Mouse (Mus musculus): ENCODE results near the gene Sult6b2. TPM values are rescaled to one million over a fixed set of nuclear protein-coding genes. Genes with fewer than 3 reads are reported as not detected.

The Sult6b2 gene
- polyA plus RNA-seq (2015; fragmentation: Nextera tagmentation; extraction: Ambion mirVana) = 0.14 and 0.25 TPM in 2 replicates

- no peak within 1 kb of the TSS for H3K4me2 ChIP-seq
- no peak for ATAC-seq (ENCODE audit: low read depth)
Measured at GRCm38 (mm10) chr6:142804402-142804801, at the start of gene Sult6b2. TSS of gene Sult6b2 (minus strand) at chr6:142804502.

GRCm38 (mm10) chr6:142852419-142853377 lies 48.4 kb upstream of the Sult6b2 start:
- 79% methylated on average over 6 of the region's 6 CpGs for WGBS

More at GRCm38 (mm10) chr6:142804402-142804801, at the start of gene Sult6b2:
- Histone ChIP-seq H3K4me3 (no peak within 1 kb of the TSS), H3K27me3 (no peaks in the 10 kb centered on the region), H3K36me3 (no peaks in the 10 kb centered on the region), H3K9ac (no peak within 1 kb of the TSS), H3K9me3 (no peaks in the 10 kb centered on the region), H3K27ac (replicated peaks) (no peak within 1 kb of the TSS), H3K4me1 (replicated peaks) (peaks cover 7% of the 10 kb centered on the region)

GRCm38 (mm10) chr6:142850436-142850835 lies 46.1 kb upstream of the Sult6b2 start:
- 77% methylated on average over 8 of the region's 8 CpGs for WGBS
- ATAC-seq (ENCODE audit: low read depth) = no peak
- H3K4me3 ChIP-seq = no peak overlapping the region

More at GRCm38 (mm10) chr6:142852419-142853377, 48.4 kb upstream of the Sult6b2 start:
- Histone ChIP-seq H3K27me3 (no peaks in the 10 kb centered on the region), H3K27ac (replicated peaks) (0 out of 2 replicates have a peak overlapping the region, but pooled peaks have one; percentile 14), H3K36me3 (no peaks in the 10 kb centered on the region), H3K4me3 (no peak overlapping the region), H3K4me1 (replicated peaks) (peaks cover 23% of the 10 kb centered on the region), H3K4me2 (no peak overlapping the region), H3K9me3 (no peaks in the 10 kb centered on the region), H3K9ac (no peak overlapping the region)
- ATAC-seq (ENCODE audit: low read depth) = no peak

GRCm38 (mm10) chr6:142849326-142849725 lies 45.0 kb upstream of the Sult6b2 start:
- H3K9me3 ChIP-seq = no peaks in the 10 kb centered on the region
- 63% methylated on average over 5 of the region's 5 CpGs for WGBS
- no peak overlapping the region for H3K4me3 ChIP-seq
- no peak for ATAC-seq (ENCODE audit: low read depth)
- no peak overlapping the region for H3K4me2 ChIP-seq
- H3K36me3 ChIP-seq = peaks cover 9% of the 10 kb centered on the region; the same call in 1 of the 2 replicates
- 0 out of 2 replicates have a peak, but pooled peaks cover 4% of the 10 kb centered on the region for H3K4me1 ChIP-seq (replicated peaks)
- H3K27ac ChIP-seq (replicated peaks) = no peak overlapping the region
- H3K27me3 ChIP-seq = no peaks in the 10 kb centered on the region
- H3K9ac ChIP-seq = no peak overlapping the region

More at GRCm38 (mm10) chr6:142850436-142850835, 46.1 kb upstream of the Sult6b2 start:
- no peak overlapping the region for H3K9ac ChIP-seq
- 0 out of 2 replicates have a peak, but pooled peaks cover 4% of the 10 kb centered on the region for H3K4me1 ChIP-seq (replicated peaks)
- no peak overlapping the region for H3K27ac ChIP-seq (replicated peaks)
- no peak overlapping the region for H3K4me2 ChIP-seq
- H3K9me3 ChIP-seq = no peaks in the 10 kb centered on the region
- H3K36me3 ChIP-seq = 0 out of 2 replicates have a peak, but pooled peaks cover under 1% of the 10 kb centered on the region
- no peaks in the 10 kb centered on the region for H3K27me3 ChIP-seq

- ATAC-seq (ENCODE audit: low read depth) = no peak
- Histone ChIP-seq H3K9ac (no peak overlapping the region), H3K36me3 (peaks cover 9% of the 10 kb centered on the region; the same call in 1 of the 2 replicates), H3K4me3 (no peak overlapping the region), H3K27ac (replicated peaks) (no peak overlapping the region), H3K4me2 (no peak overlapping the region), H3K4me1 (replicated peaks) (0 out of 2 replicates have a peak, but pooled peaks cover 4% of the 10 kb centered on the region), H3K27me3 (no peaks in the 10 kb centered on the region), H3K9me3 (no peaks in the 10 kb centered on the region)
- WGBS = 81% methylated on average over 8 of the region's 8 CpGs
Measured at GRCm38 (mm10) chr6:142847914-142848674, 43.8 kb upstream of the Sult6b2 start.

- WGBS = 87% methylated on average over 4 of the region's 4 CpGs
- H3K4me2 ChIP-seq = no peak overlapping the region
- no peak for ATAC-seq (ENCODE audit: low read depth)
Measured at GRCm38 (mm10) chr6:142846855-142847254, 42.6 kb upstream of the Sult6b2 start.

GRCm38 (mm10) chr6:142845066-142845465 lies 40.8 kb upstream of the Sult6b2 start:
- Histone ChIP-seq H3K36me3 (peaks cover 9% of the 10 kb centered on the region; the same call in 1 of the 2 replicates), H3K4me1 (replicated peaks) (0 out of 2 replicates have a peak, but pooled peaks cover under 1% of the 10 kb centered on the region), H3K27ac (replicated peaks) (no peak overlapping the region), H3K27me3 (no peaks in the 10 kb centered on the region), H3K4me2 (no peak overlapping the region), H3K9me3 (no peaks in the 10 kb centered on the region), H3K9ac (no peak overlapping the region), H3K4me3 (no peak overlapping the region)
- ATAC-seq (ENCODE audit: low read depth) = no peak
- 88% methylated on average over 4 of the region's 4 CpGs for WGBS

More at GRCm38 (mm10) chr6:142846855-142847254, 42.6 kb upstream of the Sult6b2 start:
- no peak overlapping the region for H3K27ac ChIP-seq (replicated peaks)
- peaks cover 9% of the 10 kb centered on the region; the same call in 1 of the 2 replicates for H3K36me3 ChIP-seq
- H3K9ac ChIP-seq = no peak overlapping the region
- 0 out of 2 replicates have a peak, but pooled peaks cover 4% of the 10 kb centered on the region for H3K4me1 ChIP-seq (replicated peaks)
- H3K9me3 ChIP-seq = no peaks in the 10 kb centered on the region
- no peak overlapping the region for H3K4me3 ChIP-seq
- no peaks in the 10 kb centered on the region for H3K27me3 ChIP-seq

GRCm38 (mm10) chr6:142844061-142844460 lies 39.8 kb upstream of the Sult6b2 start:
- no peaks in the 10 kb centered on the region for H3K9me3 ChIP-seq
- no peak overlapping the region for H3K4me3 ChIP-seq
- no peak for ATAC-seq (ENCODE audit: low read depth)
- no peak overlapping the region for H3K27ac ChIP-seq (replicated peaks)
- H3K4me1 ChIP-seq (replicated peaks) = no peaks in the 10 kb centered on the region
- no peak overlapping the region for H3K4me2 ChIP-seq
- no peaks in the 10 kb centered on the region for H3K27me3 ChIP-seq
- 92% methylated on average over 4 of the region's 4 CpGs for WGBS
- no peak overlapping the region for H3K9ac ChIP-seq
- peaks cover 9% of the 10 kb centered on the region; the same call in 1 of the 2 replicates for H3K36me3 ChIP-seq

GRCm38 (mm10) chr6:142838501-142838900 lies 34.2 kb upstream of the Sult6b2 start:
- Histone ChIP-seq H3K27me3 (no peaks in the 10 kb centered on the region), H3K36me3 (no peaks in the 10 kb centered on the region), H3K4me3 (no peak overlapping the region), H3K9me3 (no peaks in the 10 kb centered on the region), H3K9ac (no peak overlapping the region), H3K27ac (replicated peaks) (no peak overlapping the region), H3K4me2 (no peak overlapping the region), H3K4me1 (replicated peaks) (peaks cover 14% of the 10 kb centered on the region)
- no peak for ATAC-seq (ENCODE audit: low read depth)
- WGBS = 96% methylated on average over 1 of the region's 1 CpGs

GRCm38 (mm10) chr6:142837326-142837725 lies 33.0 kb upstream of the Sult6b2 start:
- Histone ChIP-seq H3K4me1 (replicated peaks) (peaks cover 18% of the 10 kb centered on the region), H3K4me3 (no peak overlapping the region), H3K27me3 (no peaks in the 10 kb centered on the region), H3K36me3 (no peaks in the 10 kb centered on the region), H3K9ac (no peak overlapping the region), H3K4me2 (no peak overlapping the region), H3K27ac (replicated peaks) (no peak overlapping the region), H3K9me3 (no peaks in the 10 kb centered on the region)
- WGBS = 71% methylated on average over 9 of the region's 9 CpGs
- ATAC-seq (ENCODE audit: low read depth) = no peak

- peak; percentile 89 for ATAC-seq (ENCODE audit: low read depth)
- Histone ChIP-seq H3K4me2 (peak overlapping the region; percentile 35), H3K36me3 (no peaks in the 10 kb centered on the region), H3K9me3 (no peaks in the 10 kb centered on the region), H3K4me1 (replicated peaks) (peaks cover 18% of the 10 kb centered on the region), H3K27ac (replicated peaks) (peak overlapping the region; percentile 59), H3K9ac (peak overlapping the region; percentile 47; the same call in 1 of the 2 replicates), H3K27me3 (no peaks in the 10 kb centered on the region), H3K4me3 (no peak overlapping the region)
- WGBS = 21% methylated on average over 18 of the region's 18 CpGs
Measured at GRCm38 (mm10) chr6:142835726-142836125, 31.4 kb upstream of the Sult6b2 start.
